Mouse (Mus musculus): ENCODE measurements around the gene Jpt1. TPM values are rescaled to one million over a fixed set of nuclear protein-coding genes. Genes with fewer than 3 reads are reported as not detected.
A peak's percentile ranks its signal among the peaks of the same experiment; 100 is the strongest.
"Not testable (repeated sequence)": the region's sequence is repeated elsewhere in the genome, so short reads cannot be mapped to it uniquely, and the experiment has no call there.

The Jpt1 gene
- total RNA-seq, 2 experiments from 2014 or later = 143 to 159 TPM

DNA sequence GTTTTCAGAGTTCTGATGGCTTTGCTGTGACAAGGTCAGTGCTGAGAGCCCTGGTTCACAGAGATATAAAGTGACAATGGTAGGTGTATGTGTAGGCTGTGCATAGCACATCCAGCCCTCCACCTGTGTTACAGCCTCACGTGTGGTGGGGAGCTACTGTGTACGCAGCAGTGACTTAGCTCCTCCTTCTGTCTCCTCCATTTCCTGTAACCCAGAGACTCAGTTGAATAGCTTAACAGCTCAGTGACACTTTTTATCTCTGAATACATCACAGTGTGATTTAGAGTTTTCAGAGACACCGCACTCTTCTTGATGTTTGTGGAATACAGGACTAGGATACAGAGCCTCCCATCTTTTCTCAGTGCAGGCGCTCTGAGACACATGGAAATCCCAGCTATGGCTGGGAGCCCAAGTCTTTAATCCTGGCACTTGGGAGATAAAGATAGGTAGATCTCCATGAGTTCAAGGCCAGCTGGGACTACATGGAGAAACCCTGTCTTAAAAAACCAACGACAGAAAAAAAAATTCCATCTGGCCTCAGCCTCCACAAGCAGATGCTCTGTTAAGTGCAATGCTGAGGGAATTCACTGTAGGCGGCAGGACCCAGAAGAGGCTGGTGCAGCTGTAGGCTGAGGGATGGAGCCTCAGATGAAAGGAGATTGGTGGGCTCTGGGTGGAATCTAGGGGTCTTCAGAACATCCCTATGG, 32.5 kb downstream of the Jpt1 start:
- peak; percentile 64 to 74 for DNase-seq (ENCODE audit: low spot score in 2 of 2)
- intact Hi-C loops (cut with DNase I) = no loop called here

DNA sequence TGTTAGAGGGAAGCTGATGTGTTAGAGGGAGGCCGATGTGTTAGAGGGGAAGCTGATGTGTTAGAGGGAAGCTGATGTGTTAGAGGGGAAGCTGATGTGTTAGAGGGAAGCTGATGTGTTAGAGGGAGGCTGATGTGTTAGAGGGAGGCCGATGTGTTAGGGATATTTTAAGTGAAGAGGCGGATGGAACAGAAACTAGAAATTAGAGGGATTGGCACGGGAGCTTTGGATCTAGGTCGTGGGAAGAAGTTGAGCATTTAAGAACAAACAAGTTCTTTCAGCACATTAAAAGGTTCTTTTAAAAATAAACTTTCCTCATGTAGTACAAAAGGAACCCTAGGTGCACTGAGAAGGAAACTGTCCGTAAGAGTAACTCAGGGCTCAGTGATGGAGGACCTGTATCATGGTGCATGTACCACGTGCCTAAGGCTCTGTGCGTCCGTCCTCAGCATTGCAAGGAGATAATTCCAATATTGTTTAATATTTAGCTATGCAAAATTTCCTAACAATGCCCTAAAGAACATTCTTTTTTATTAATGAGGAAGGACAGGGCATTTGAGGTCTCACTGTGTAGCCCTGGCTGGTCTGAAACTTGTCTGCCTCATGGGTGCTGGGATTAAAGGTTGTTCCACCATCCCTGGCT, 35.8 kb downstream of the Jpt1 start:
- intact Hi-C loops (cut with DNase I) = no loop called here
- no peak for DNase-seq (ENCODE audit: low spot score in 2 of 2)

DNA sequence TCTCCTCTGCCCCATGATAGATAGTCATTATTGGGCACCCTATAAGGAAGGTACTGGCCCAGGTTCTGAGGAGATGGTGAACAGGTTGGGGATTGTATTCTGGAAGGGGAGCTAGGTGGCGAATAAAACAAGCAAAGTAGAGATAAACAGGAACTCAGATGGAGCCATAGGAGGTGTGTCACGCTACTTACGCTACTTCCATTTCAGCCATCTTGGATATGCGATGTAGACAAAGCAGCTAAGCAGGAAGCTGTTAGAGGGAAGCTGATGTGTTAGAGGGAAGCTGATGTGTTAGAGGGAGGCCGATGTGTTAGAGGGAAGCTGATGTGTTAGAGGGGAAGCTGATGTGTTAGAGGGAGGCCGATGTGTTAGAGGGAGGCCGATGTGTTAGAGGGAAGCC, 36.8 kb downstream of the Jpt1 start:
- intact Hi-C loops (cut with DNase I); DNase-seq (ENCODE audit: low spot score in 2 of 2): not testable (repeated sequence)

DNA sequence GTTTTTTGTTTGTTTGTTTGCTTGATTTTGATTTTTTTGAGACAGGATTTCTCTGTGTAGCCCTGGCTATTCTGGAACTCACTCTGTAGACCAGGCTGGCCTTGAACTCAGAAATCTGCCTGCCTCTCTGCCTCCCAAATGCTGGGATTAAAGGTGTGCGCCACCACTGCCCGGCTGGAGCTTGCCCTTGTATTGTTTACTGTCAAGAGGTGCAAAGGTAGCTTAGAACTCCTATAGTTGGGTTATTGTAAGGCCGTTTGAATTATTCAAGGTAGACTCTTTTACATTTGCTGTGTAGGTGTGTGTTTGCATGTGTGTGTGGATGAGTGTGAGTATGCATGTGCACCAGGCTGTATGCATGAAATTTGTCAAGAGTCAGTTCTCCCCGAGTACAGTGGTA, 37.6 kb downstream of the Jpt1 start:
- intact Hi-C loops (cut with DNase I); DNase-seq (ENCODE audit: low spot score in 2 of 2): not testable (repeated sequence)

DNA sequence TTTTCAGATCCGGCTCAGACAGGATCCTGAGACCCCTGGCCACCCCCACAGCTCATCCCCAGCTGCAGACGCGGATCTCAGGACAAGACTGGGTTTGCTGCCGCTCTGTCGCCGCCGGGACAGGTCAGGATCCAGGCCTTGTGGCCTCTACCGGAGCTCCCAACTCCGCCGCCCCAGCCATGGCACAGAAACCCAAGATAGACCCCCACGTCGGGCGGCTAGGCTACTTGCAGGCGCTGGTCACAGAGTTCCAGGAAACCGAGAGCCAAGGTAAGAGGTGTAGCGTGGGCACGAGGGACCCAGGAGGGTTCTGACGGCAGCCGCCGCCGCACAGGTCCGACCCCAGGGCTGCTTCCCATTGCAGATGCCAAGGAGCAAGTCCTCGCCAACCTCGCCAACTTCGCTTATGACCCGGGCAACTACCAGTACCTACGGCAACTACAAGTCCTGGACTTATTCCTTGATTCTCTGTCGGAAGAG, 38.4 kb downstream of the Jpt1 start:
- intact Hi-C loops (cut with DNase I) = loop anchor here (2.0 kb wide), 2 partner anchors 47 to 55 kb away; partner anchors contain the start of gene Kctd2
- DNase-seq (ENCODE audit: low spot score in 2 of 2) = no peak

DNA sequence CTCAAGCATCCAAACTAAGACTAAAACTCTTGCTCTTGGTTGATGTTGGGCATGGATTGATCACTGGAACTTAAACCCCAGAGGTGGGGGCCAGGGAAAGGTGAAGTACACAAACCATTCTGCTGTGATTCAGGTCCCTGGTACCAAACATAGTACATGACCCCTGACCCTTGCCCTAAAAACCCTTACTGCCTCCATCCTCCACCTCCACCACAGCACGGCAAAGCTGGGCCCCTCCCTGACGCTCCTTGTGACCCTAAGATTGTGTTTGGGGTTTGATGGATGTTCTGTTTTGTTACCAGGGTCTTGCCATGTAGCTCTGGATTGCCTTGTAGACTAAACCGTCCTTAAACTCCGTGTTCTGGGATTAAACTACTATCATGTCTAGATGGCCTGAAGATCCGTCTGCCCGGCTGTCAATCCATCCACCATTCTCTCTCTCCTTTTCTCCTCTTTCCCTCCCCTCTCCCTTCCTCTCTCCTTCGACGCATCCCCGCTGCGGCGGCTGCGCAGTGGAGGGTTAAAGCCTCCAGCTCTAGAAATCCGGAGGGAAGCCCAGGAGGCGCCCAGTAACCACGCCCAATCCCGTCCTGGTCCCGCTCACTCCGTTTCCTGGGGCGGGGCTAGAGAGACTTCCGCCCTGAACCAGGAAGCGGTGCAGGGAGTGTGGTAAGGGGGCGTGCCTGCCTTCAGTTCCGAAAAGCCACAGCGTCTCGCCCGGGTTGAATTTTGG, 39.0 kb downstream of the Jpt1 start, which contains the start of gene Armc7:
TSS of gene Armc7 (plus strand) at position 643 of the 733 bp plus-strand sequence.
- peak; percentile 91 to 92 for DNase-seq (ENCODE audit: low spot score in 2 of 2)
- intact Hi-C loops (cut with DNase I) = loop anchor here (2.0 kb wide), 2 partner anchors 46 to 54 kb away; partner anchors contain the start of gene Kctd2

DNA sequence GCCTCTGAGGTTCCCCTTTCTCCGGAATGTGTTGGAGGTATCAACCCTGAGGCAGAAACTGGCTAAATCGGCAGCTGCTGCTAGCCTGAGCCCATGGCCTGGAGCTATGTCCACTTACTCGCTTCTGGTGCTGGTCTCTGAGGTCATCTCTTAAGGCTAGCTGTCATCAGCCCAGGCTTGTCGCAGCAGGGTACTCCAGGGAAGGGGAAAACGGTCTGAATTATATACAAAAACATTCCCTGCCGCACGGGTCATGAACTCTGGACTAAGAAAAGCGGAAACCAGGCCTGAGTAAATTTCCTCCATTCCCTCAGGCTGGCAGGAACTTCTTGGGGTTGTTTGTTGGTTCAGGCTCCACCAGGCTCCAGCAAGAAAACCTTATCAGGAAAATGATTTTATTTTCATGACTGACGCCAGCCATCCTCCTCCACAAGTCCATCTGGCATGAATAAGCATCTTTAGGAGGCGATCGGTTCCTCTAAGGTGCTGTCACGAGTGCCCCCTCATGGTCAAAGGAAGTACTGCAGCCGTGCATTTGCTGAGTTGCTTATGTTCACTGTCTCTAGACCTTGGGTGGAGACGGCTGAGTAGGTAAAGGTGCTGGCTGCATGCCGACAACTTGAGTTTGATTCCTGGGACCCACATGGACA, 40.4 kb downstream of the Jpt1 start:
- intact Hi-C loops (cut with DNase I) = loop anchor here (2.0 to 5.0 kb wide), 3 partner anchors 45 to 116 kb away; partner anchors contain the start of gene Kctd2
- DNase-seq (ENCODE audit: low spot score in 2 of 2) = peak; percentile 93 to 97

DNA sequence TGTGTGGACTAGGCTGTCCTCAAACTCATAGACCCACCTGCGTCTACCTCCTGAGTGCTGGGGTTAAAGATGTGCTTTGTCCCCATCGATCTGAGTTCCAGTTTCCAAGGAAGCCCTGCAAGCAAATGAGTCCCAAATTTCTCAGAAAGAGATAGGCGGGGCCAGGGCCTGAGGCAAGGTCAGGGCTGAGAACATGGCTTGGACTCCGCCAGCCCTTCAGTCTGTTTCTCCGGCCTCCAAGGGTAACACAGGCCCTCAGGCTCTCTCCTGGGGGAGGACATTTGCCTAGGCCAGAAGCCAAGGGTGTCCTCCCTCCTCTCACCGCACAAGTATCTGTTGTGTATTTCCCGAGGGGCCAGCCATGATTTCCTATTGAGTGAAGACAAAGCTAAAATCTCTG, 42.0 kb downstream of the Jpt1 start:
- DNase-seq (ENCODE audit: low spot score in 2 of 2) = no peak
- intact Hi-C loops (cut with DNase I) = loop anchor here (5.0 kb wide), 1 partner anchor 115 kb away; no protein-coding TSS in a partner anchor

DNA sequence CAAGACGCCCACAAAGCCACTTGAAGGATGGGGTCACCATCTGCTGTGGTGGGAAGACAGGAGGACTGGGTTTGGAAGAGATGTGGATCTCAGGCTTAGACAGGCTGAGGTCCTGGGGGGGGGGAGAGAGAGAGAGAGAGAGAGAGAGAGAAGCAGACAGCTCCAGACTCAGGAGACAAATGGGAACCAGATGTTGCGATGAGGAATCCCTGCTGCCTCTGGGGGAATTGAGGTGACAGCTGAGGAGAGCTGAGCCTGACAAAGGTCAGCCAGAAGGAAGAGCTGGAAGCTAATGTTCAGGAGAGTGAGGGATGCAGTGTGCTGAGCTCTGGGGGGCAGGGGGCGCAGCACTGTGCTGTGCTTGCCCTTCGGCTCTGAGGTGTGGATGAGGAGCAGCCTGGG, 47.0 kb downstream of the Jpt1 start:
- no peak for DNase-seq (ENCODE audit: low spot score in 2 of 2)
- intact Hi-C loops (cut with DNase I) = no loop called here

DNA sequence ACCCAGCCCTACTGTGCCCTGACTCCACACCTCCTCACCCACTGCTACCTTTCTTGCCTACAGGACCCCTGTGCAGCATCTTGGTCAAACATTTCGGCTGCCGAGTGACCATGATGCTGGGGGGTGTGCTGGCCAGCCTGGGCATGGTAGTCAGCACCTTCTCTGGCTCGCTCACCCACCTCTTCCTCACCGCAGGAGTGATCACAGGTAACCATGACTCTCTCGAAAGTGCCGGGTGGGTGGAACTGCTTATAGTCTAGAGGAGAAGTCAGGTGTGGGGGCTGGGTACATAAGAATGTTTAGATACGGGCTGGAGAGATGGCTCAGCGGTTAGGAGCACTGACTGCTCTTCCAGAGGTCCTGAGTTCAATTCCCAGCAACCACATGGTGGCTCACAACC, 49.3 kb downstream of the Jpt1 start:
- no peak for DNase-seq (ENCODE audit: low spot score in 2 of 2)
- intact Hi-C loops (cut with DNase I) = no loop called here

DNA sequence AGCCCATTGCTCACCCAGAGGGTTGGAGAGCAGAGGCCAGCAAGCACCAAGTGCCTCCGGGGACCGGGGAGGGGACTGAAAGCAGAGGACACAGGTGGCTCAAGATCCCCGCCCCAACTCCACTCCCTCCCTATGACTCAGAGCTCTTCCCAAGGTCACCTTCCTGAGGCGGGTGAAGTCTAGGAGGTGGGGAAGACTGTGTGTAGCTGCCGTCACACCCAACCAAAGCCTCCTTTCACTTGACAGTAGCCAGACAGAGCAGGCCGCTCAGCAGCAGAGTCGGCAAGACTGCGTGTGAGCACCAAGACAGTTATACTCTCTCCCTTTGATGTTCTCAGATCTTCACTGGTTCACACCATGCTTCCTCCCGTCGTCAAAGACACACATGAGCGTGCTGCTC, 50.8 kb downstream of the Jpt1 start:
- DNase-seq (ENCODE audit: low spot score in 2 of 2) = no peak
- intact Hi-C loops (cut with DNase I) = no loop called here

DNA sequence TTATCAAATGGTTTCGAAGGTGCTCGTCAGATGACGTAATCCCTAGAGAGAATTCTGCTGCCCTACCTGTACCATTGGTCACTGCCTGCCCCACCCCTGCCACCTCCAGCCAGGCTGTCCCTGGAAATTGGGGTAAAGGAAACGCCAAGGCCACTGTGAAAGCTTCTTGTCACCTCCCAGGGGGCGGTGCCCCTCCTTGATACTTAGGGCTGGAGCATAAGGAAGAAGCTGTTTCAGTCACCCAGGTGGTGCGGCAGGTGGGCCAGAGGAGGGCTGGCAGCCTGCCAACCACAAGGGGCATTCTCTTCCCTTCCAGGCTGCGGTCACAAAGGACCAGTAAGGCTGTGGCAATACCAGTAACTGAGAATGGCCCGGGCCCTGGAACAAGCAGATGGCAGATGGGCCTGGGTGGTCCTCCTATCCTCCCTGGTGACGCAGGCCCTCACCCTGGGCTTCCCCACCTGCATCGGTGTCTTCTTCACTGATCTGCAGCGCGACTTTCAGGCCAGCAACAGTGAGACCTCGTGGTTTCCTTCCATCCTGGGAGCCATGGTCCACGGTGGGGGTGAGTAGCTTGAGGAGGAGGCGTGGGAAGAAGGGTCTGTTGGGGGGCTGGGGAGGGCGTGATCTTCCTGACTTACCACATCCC, 51.8 kb downstream of the Jpt1 start, which contains the start of gene Slc16a5:
TSS of gene Slc16a5 (plus strand) at position 232 of the 649 bp plus-strand sequence.
- intact Hi-C loops (cut with DNase I) = no loop called here
- no peak for DNase-seq (ENCODE audit: low spot score in 2 of 2)

DNA sequence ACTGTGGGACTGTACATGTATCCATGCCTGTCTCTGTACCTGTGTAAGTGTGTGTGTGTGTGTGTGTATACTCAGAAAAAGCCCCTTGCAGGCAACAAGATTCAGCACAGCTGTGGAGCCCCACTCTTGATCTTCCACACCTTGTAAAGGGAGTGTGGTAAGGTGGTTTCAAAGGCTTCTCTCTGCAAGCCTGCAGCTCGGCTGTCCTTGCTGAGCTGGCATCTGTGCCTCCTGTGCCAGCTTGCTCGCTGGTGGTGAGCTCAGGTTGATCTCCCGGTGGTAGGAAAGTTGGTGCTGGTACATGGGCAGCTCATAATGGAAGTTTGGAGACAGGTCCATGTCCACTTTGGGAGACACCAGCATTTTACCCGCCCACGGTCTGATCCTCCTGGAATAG, 52.3 kb downstream of the Jpt1 start:
- intact Hi-C loops (cut with DNase I) = no loop called here
- no peak for DNase-seq (ENCODE audit: low spot score in 2 of 2)

DNA sequence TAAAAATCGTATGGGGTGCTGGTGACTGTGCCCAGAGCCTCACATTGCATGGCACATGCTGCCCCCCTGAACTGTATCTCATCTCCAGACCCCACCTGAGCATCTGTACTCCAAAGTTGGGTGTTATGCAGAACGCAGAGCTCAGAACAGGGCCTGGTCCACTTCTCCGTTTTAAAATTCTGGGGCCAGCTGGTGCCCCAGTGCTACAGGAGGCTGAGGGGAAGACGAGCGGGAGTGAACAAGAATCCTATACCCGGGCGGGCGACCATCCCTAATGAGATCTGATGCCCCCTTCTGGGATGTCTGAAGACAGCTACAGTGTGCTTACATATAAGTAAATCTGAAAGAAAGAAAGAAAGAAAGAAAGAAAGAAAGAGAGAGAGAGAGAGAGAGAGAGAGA, 53.2 kb downstream of the Jpt1 start:
- DNase-seq (ENCODE audit: low spot score in 2 of 2) = no peak
- intact Hi-C loops (cut with DNase I) = no loop called here

DNA sequence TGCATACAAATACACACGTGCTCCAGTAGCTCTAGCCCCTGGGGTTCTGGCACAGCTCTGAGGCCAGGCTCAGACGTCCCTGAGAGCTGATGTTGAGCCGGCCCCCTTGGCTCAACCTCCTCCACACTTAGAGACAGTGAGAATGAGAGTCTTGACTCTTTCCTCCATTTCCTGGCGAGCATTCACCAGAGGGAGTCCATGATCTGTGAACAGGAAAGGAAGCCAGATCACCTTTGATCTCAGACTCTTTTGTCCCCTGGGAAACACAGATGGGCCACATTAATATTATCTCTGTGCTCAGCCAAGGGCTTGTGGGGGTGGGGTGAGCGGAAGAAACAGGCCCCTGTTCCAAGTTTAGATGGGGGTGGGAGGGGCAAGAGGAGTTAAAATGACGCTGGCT, 56.8 kb downstream of the Jpt1 start:
- no peak for DNase-seq (ENCODE audit: low spot score in 2 of 2)
- intact Hi-C loops (cut with DNase I) = no loop called here

DNA sequence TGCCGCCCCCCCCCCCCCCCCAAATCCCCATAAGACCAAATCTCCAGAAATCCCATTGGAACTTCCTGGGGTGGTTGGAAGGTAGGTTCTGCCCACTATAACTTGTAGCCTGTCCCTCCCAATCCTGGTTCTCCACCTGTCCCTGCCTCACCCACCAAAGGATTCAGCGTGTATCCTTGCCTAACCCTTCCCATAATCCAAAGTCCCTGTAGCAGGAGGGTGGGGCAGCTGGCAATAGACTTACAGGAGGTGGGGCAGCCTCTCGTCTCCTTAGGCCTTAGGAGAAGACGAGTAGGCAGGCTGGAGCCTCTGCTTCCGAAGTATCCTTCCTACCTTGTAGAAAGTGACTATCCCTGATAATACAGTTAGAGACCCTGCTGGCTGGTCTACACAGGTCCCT, 58.0 kb downstream of the Jpt1 start:
- DNase-seq (ENCODE audit: low spot score in 2 of 2) = no peak
- intact Hi-C loops (cut with DNase I) = no loop called here

DNA sequence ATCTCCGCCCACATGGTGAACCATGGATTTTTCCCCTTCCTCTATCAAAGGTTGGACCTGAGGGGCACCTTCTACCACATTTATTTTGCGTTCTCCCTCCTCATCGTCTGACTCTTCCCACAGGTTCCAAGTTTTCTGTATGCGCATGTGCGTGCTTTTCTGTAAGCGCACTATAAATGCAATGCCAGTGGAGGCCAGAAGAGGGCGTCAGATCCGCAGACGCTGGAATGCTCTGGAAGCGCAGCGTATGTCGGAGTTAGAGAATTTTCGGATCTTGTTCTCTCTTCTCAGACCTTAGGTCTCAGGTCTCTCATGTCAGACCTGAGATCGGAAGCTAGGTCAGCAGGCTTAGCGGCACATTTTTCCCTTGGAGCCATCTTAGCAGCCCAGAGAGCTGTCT, 58.6 kb downstream of the Jpt1 start:
- DNase-seq (ENCODE audit: low spot score in 2 of 2) = no peak
- intact Hi-C loops (cut with DNase I) = no loop called here

DNA sequence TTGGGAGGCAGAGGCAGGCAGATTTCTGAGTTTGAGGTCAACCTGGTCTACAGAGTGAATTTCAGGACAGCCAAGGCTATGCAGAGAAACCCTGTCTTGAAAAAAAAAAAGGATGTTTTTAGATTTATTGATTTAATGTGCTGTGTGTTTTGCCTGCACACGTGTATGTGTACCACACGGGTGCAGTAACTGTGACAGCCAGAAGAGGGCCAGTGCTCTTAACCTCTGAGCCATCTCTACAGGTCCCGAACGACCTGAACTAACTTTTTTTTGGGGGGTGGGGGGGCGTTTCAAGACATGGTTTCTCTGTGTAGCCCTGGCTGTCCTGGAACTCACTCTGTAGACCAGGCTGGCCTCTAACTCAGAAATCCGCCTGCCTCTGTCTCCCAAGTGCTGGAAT, 59.4 kb downstream of the Jpt1 start:
- DNase-seq (ENCODE audit: low spot score in 2 of 2); intact Hi-C loops (cut with DNase I): not testable (repeated sequence)

DNA sequence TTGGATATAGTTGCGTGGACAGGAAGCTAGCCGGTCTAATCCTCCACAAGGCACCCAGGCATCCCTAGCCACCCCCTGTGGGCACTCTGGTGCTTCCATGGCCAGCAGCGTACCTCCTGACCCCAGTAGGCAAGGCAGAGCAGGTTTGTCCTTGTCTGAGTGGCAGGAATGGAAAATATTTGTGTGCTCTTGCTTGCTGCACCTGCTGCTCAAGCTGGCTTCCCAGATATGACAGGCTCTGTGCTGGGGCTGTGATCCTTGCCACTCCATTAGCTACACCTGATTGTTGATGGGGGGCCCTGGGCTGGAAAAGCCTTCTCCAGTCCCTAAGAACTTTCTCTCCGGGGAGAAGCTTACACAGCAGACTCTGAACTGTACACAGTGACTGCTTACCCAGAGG, 60.9 kb downstream of the Jpt1 start:
- DNase-seq (ENCODE audit: low spot score in 2 of 2) = no peak
- intact Hi-C loops (cut with DNase I) = no loop called here

Data from left cerebral cortex, postnatal 36 days (tissue).